Mouse (Mus musculus) embryonic facial prominence, embryonic 10.5 days (tissue): ENCODE data around the gene Fuom. TPM values are rescaled to one million over a fixed set of nuclear protein-coding genes. Genes with fewer than 3 reads are reported as not detected.
A peak's percentile ranks its signal among the peaks of the same experiment; 100 is the strongest.
"Not testable (repeated sequence)": the region's sequence is repeated elsewhere in the genome, so short reads cannot be mapped to it uniquely, and the experiment has no call there.

Source experiments
- DNase-seq: peaks from one replicate; pipeline ENCODE4 v3.0.0-alpha.2; 2017; ENCODE audit warnings: low spot score
- H3K27ac ChIP-seq: fragments of 300-500 bp; sonication (generic); replicated peaks from 2 replicates; pipeline ENCODE4 v1.5.1; 2016; ENCODE audit warnings: mild to moderate bottlenecking
- H3K27me3 ChIP-seq: fragments of 300-500 bp; sonication (generic); replicated peaks from 2 replicates; pipeline ENCODE4 v1.6.1; 2016; ENCODE audit warnings: low read depth, mild to moderate bottlenecking; ENCODE audit not compliant: poor library complexity, severe bottlenecking
- H3K36me3 ChIP-seq: fragments of 300-500 bp; sonication (generic); replicated peaks from 2 replicates; pipeline ENCODE4 v1.6.1; 2016; ENCODE audit warnings: mild to moderate bottlenecking, moderate library complexity
- H3K4me1 ChIP-seq: fragments of 300-500 bp; sonication (generic); 2 replicates; pipeline ENCODE4 v1.6.1; 2016
- H3K4me3 ChIP-seq: fragments of 300-500 bp; sonication (generic); 2 replicates; pipeline ENCODE4 v1.5.1; 2016; ENCODE audit warnings: mild to moderate bottlenecking, moderate library complexity
- H3K9me3 ChIP-seq: fragments of 300-500 bp; sonication (generic); 2 replicates; pipeline ENCODE4 v1.6.1; 2016; ENCODE audit warnings: mild to moderate bottlenecking
- WGBS: fragments of 180-500 bp; shearing (Covaris S2); methylation state at CpG from one replicate; pipeline ENCODE4 v1.1.7; 2016; 5-methylcytosine and 5-hydroxymethylcytosine counted together
- polyA plus RNA-seq: library from polyadenylated mRNA; unstranded; fragments of >200 nt; fragmentation: Nextera tagmentation; extraction: Ambion mirVana; gene quantifications from 2 replicates; pipeline ENCODE4 v1.2.1, GENCODE M21; 2016

Gene Fuom
- polyA plus RNA-seq, result 12.4 and 15.9 TPM in 2 replicates

DNA sequence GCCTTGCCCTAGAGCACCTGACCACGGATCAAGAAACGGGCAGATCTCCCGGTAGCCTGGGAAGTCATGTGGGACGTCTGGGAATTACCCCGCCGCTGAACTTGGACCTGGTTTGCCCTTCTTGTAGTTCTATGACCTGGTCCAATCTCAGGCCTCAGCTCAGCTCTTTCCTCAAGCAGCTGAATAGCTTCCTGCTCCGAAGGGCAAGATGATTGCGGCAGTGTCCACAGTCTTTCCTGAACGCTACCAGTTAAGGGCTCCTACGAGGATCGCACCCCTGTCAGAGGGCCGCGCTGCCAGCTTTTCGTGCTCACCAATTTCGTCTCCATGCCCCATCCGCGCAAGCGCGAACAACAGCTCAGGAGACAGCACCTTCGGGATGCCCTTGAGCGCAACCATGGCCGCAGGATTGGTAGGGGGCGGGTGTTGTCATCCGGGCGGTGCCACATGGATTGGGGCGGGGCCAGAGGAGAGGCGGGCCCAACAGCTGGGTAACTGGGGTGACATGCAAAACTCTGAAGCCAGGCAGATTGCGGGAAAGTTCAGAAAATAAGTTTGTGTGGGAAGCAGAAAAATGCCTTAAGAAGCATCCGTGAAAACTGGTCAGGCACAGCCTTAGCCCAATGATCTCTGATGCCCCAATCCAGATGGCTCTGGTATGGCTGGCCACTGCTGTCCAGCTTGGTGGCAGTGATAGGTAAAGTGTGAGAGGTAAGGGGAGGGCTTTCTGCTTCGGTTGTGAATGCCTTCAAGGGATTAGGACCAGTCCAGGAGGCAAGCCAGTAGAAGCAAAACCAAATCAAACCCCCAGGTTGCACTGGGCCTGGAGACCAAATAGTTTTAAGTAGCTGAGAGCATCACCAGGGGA lies at the start of gene Fuom:
Fuom (minus strand) TSS at position 449 of the 868 bp plus-strand sequence.
- peak within 1 kb of the TSS; percentile 26 for H3K27ac ChIP-seq
- no peaks in the 10 kb centered on the region for H3K9me3 ChIP-seq
- peaks cover 20% of the 10 kb centered on the region for H3K4me1 ChIP-seq
- H3K27me3 ChIP-seq, result peaks cover 9% of the 10 kb centered on the region
- H3K4me3 ChIP-seq, result peak within 1 kb of the TSS; percentile 57
- peak; percentile 86 for DNase-seq
- WGBS, result 2% methylated on average over 30 of the region's 30 CpGs
- H3K36me3 ChIP-seq, result peaks cover 25% of the 10 kb centered on the region

- 84% methylated on average over 4 of the region's 4 CpGs for WGBS
- H3K27me3 ChIP-seq, result no peaks in the 10 kb centered on the region
- H3K9me3 ChIP-seq, result no peaks in the 10 kb centered on the region
- H3K27ac ChIP-seq, result no peak overlapping the region
- no peaks in the 10 kb centered on the region for H3K4me1 ChIP-seq
- DNase-seq, result no peak
- H3K36me3 ChIP-seq, result peaks cover 6% of the 10 kb centered on the region
- no peak overlapping the region for H3K4me3 ChIP-seq
These were observed 42.3 kb upstream of the Fuom start for GRCm38 (mm10) chr7:140144550-140144949.

- no peaks in the 10 kb centered on the region for H3K36me3 ChIP-seq
- peak; percentile 66 for DNase-seq
- no peaks in the 10 kb centered on the region for H3K27me3 ChIP-seq
- 7% methylated on average over 14 of the region's 14 CpGs for WGBS
- H3K9me3 ChIP-seq, result no peaks in the 10 kb centered on the region
- H3K4me1 ChIP-seq, result peaks cover 6% of the 10 kb centered on the region
- no peak overlapping the region for H3K4me3 ChIP-seq
- H3K27ac ChIP-seq, result no peak overlapping the region
These were observed 39.1 kb upstream of the Fuom start for GRCm38 (mm10) chr7:140141350-140141749.

DNA sequence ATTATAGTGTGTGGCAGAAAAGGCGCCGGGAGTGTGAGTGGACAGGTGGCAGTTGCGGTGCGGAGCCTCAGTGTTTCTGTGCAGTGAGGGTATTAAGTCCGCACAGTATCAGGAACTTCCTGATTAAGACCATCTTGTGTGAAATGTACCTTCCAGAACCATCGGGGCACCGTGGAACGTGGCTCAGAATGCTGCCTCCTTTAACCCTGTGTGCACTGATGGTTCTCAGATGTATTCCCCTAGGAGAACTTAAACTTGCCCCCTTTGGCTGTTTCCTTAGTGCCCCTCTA lies 35.7 kb upstream of the Fuom start:
- peaks cover 6% of the 10 kb centered on the region for H3K4me1 ChIP-seq
- WGBS, result 2% methylated on average over 8 of the region's 8 CpGs
- H3K9me3 ChIP-seq, result no peaks in the 10 kb centered on the region
- peak overlapping the region; percentile 93 for H3K27ac ChIP-seq
- peaks cover 10% of the 10 kb centered on the region; the same call in 1 of the 2 replicates for H3K36me3 ChIP-seq
- DNase-seq, result no peak
- H3K4me3 ChIP-seq, result peak overlapping the region; percentile 93
- H3K27me3 ChIP-seq, result no peaks in the 10 kb centered on the region

GRCm38 (mm10) chr7:140137135-140138020 lies 35.1 kb upstream of the Fuom start, which contains the start of gene Mtg1:
Gene Mtg1 (plus strand): TSS chr7:140137564.
- Histone ChIP-seq H3K9me3 (no peaks in the 10 kb centered on the region), H3K27me3 (no peaks in the 10 kb centered on the region), H3K36me3 (peaks cover 10% of the 10 kb centered on the region; the same call in 1 of the 2 replicates), H3K4me1 (peaks cover 6% of the 10 kb centered on the region), H3K4me3 (peak within 1 kb of the TSS; percentile 93), H3K27ac (peak within 1 kb of the TSS; percentile 93)
- 2% methylated on average over 39 of the region's 39 CpGs for WGBS
- peak; percentile 96 for DNase-seq

DNA sequence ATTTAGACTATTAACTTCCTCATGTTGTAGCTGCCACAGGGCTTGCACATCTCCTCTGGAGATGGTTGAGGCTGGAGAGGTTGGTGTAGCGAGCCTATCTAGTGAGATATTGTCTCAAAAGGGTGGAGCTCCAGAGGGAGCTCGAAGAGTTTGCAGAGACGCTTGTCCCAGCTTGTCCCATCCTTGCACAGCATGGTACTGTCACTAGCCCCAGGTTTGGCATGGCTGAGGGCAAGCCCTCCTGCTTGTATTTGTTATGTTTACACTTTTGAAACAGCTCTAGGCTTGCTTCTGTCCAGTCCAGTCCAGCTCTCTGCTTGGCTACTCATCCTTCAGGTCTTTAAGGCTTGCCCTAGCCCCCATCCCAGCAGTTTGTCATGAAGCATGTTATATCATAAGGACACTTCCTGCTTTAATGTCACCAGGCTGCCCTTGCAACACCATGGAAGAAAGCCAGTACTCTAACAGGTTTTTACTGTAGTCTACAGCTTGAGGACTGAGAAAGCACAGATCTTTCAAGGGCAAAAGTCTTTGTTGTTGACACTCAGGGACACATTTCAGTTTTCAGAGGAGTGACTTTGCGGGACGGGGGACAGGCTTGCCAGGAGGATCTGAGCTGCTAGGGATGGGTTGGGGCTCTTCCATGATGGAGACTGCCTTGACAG lies 33.0 kb upstream of the Fuom start:
- no peak for DNase-seq
- Histone ChIP-seq H3K9me3 (no peaks in the 10 kb centered on the region), H3K4me1 (peaks cover 6% of the 10 kb centered on the region), H3K27me3 (no peaks in the 10 kb centered on the region), H3K36me3 (peaks cover 22% of the 10 kb centered on the region), H3K4me3 (no peak overlapping the region), H3K27ac (no peak overlapping the region)
- WGBS, result 85% methylated on average over 5 of the region's 5 CpGs

DNA sequence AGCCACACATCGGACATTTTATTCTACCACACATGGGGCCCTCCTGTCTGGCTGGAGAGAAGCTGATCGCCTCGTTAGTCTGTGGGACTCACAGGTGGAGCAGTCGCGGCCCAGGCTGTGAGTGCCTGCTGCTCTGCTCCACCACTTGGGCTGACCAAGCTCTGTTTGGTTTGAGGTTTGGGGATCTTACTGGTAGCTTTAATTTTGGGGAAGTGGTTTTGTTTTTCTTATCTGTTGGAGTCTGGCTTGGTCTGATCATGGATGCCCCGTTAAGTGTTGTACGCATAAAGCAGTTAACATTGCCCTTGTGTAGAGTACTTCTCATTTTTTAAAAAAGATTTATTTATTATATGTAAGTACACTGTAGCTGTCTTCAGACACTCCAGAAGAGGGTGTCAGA lies 31.8 kb upstream of the Fuom start:
- H3K27me3 ChIP-seq, H3K4me3 ChIP-seq, H3K4me1 ChIP-seq, DNase-seq, H3K9me3 ChIP-seq, H3K27ac ChIP-seq: not testable (repeated sequence)
- H3K36me3 ChIP-seq, result peaks cover 34% of the 10 kb centered on the region
- 93% methylated on average over 7 of the region's 7 CpGs for WGBS

DNA sequence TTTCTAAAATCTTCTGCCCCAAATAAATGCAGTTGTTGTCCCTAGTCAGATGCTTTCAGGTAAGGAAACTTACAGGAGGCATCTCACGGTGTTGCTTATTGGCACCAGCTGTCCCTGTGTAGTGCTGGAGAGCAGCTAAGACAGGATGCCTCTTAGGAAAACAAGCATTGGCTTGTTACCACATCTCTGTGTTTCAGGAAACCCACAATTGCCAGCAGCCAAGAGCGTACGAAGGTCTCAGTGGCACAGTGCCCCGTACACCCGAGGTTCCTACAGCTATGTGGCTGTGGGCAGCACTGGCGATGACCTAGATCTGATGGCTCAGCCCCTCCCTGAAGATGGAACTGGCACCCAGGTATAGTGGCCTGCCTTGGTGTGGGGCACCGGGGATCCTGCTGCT lies 29.9 kb upstream of the Fuom start:
- not testable (repeated sequence) for H3K27ac ChIP-seq, H3K27me3 ChIP-seq, H3K4me3 ChIP-seq, H3K4me1 ChIP-seq, DNase-seq, H3K9me3 ChIP-seq
- H3K36me3 ChIP-seq, result peaks cover 34% of the 10 kb centered on the region
- WGBS, result 91% methylated on average over 7 of the region's 7 CpGs

GRCm38 (mm10) chr7:140127911-140128310 lies 25.7 kb upstream of the Fuom start:
- H3K36me3 ChIP-seq, result peaks cover 25% of the 10 kb centered on the region
- no peaks in the 10 kb centered on the region for H3K9me3 ChIP-seq
- H3K4me3 ChIP-seq, result no peak overlapping the region
- DNase-seq, result no peak
- peaks cover 18% of the 10 kb centered on the region for H3K4me1 ChIP-seq
- no peaks in the 10 kb centered on the region for H3K27me3 ChIP-seq
- H3K27ac ChIP-seq, result no peak overlapping the region
- WGBS, result 86% methylated on average over 2 of the region's 2 CpGs

DNA sequence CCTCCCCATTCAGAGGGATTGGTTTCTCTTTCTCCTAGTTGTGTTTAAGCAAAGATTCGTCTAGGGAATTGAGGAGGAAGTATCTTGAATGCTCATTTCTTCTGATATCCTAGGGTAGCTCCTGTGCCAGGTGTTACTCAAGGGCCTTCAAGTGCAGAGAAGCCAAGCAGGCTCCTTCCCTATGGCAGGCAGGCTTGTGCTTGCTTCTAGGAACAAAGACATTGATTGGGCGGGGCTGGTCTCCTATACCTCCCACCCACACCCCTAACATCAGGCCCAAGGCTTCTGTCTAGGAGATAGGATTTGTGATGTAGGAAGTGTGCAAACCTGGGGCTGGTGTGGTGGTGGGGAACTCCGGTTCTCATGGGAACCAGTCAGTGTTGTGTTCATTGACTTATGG lies 24.7 kb upstream of the Fuom start:
- 84% methylated on average over 3 of the region's 3 CpGs for WGBS
- DNase-seq, result no peak
- Histone ChIP-seq H3K36me3 (peaks cover 25% of the 10 kb centered on the region), H3K4me3 (peak overlapping the region; percentile 17; the same call in 1 of the 2 replicates), H3K9me3 (no peaks in the 10 kb centered on the region), H3K27ac (no peak overlapping the region), H3K27me3 (no peaks in the 10 kb centered on the region), H3K4me1 (peaks cover 18% of the 10 kb centered on the region)

DNA sequence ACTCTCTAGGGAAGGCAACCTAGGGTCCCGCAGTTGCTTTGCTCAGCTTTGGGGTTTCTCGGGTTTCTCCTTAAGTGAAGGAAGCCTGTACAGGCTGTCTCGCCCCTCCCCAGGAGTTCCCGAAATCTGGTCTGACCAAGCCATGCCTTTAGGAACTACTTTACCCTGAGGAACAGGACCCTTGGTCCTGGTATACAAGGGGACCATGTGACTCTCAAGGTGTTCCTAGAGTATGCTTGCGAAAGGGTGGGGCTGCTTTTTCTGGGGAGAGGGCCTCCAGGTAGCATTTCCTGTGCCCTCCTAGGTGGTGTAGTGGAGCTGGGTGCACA lies 23.7 kb upstream of the Fuom start:
- Histone ChIP-seq H3K27me3 (no peaks in the 10 kb centered on the region), H3K4me3 (peak overlapping the region; percentile 67), H3K9me3 (no peaks in the 10 kb centered on the region), H3K4me1 (peaks cover 18% of the 10 kb centered on the region), H3K36me3 (peaks cover 20% of the 10 kb centered on the region), H3K27ac (peak overlapping the region; percentile 85)
- no peak for DNase-seq
- WGBS, result 6% methylated on average over 5 of the region's 5 CpGs

DNA sequence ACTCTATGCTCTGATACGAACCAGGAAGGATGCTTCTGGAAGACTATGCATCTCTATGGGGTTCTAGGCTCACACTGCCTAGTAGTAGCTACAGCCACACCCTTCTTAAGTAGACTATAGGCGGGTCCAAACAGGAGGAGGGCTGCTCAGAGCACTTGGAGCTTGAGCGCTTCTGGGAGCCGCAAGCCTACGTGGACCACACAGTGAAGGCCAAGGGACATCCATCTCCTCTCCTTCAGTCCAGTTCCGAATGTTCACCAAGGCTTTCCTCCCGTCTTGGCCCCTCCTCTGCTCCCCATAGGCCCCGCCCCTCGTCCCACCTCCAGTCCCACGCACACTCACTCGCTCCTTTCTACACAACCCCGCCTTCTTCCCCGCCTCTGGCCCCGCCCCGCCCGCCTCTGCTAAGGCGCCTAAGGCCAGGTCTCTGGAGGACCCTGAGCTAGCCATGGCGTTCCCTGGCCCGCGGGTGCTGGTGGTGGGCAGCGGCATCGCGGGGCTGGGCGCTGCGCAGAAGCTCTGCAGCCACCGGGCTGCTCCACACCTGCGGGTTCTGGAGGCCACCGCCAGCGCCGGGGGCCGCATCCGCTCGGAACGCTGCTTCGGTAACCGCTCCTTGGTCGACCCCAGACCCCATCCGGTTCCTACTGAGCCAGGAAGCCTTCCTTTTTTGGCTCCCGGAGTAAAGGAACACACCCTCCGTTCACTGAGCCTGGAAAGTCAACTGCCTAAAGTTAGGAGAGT lies 23.2 kb upstream of the Fuom start:
- DNase-seq, result peak; percentile 96
- H3K27ac ChIP-seq, result peak overlapping the region; percentile 85
- 1% methylated on average over 40 of the region's 40 CpGs for WGBS
- H3K4me1 ChIP-seq, result peaks cover 18% of the 10 kb centered on the region
- no peaks in the 10 kb centered on the region for H3K27me3 ChIP-seq
- peak overlapping the region; percentile 67 for H3K4me3 ChIP-seq
- H3K36me3 ChIP-seq, result peaks cover 14% of the 10 kb centered on the region
- no peaks in the 10 kb centered on the region for H3K9me3 ChIP-seq
